Mouse (Mus musculus) MEL (cell line): ENCODE data around the gene Phkg1. TPM values are rescaled to one million over a fixed set of nuclear protein-coding genes. Genes with fewer than 3 reads are reported as not detected.
A peak's percentile ranks its signal among the peaks of the same experiment; 100 is the strongest.

Experiments used
- DNase-seq: peaks from one replicate; pipeline ENCODE4 v3.0.0; 2011; ENCODE audit warnings: low read depth, low spot score
- H3K27ac ChIP-seq: 2 replicates; pipeline ENCODE4 v1.5.1; 2012; ENCODE audit warnings: low read depth, mild to moderate bottlenecking, control low read depth, low read length, moderate library complexity; ENCODE audit not compliant: control insufficient read depth
- H3K27me3 ChIP-seq, 2 experiments: fragments of 150-350 bp in 1 of 2; sonication (generic) in 1 of 2; 2 replicates each; pipeline ENCODE4 v1.6.1; 2012; ENCODE audit warnings: low read length in 2 of 2, mild to moderate bottlenecking in 2 of 2, improper control_type of control experiment in 1 of 2, moderate library complexity in 1 of 2; ENCODE audit not compliant: insufficient read depth in 2 of 2, control insufficient read depth in 1 of 2
- H3K36me3 ChIP-seq, 2 experiments: 2 replicates each; pipeline ENCODE4 v1.6.1; 2012 to 2014; ENCODE audit warnings: low read length in 2 of 2, improper control_type of control experiment in 1 of 2, inconsistent platforms in 1 of 2, mild to moderate bottlenecking in 1 of 2; ENCODE audit not compliant: insufficient read depth in 2 of 2, control insufficient read depth in 1 of 2
- H3K4me1 ChIP-seq, 2 experiments: fragments of 150-350 bp in 1 of 2; sonication (generic) in 1 of 2; 2 replicates each; pipeline ENCODE4 v1.6.1; 2012; ENCODE audit warnings: low read length in 2 of 2, improper control_type of control experiment in 1 of 2, mild to moderate bottlenecking in 1 of 2; ENCODE audit not compliant: insufficient read depth in 2 of 2, control insufficient read depth in 1 of 2
- H3K4me3 ChIP-seq, 2 experiments: fragments of 150-350 bp in 1 of 2; sonication (generic) in 1 of 2; 2 replicates each; pipeline ENCODE4 v1.5.1; 2012; ENCODE audit warnings: low read depth in 2 of 2, low read length in 2 of 2, mild to moderate bottlenecking in 2 of 2, moderate library complexity in 2 of 2, control low read depth in 1 of 2, improper control_type of control experiment in 1 of 2; ENCODE audit not compliant: control insufficient read depth in 1 of 2, insufficient read depth in 1 of 2
- H3K79me2 ChIP-seq: 2 replicates; pipeline ENCODE4 v1.6.1; 2012; ENCODE audit warnings: mild to moderate bottlenecking, low read length, moderate library complexity; ENCODE audit not compliant: control insufficient read depth, poor library complexity, insufficient read depth
- H3K9ac ChIP-seq: 2 replicates; pipeline ENCODE4 v1.6.1; 2012; ENCODE audit warnings: low read depth, mild to moderate bottlenecking, control low read depth, low read length, moderate library complexity; ENCODE audit not compliant: control insufficient read depth, poor library complexity, severe bottlenecking
- H3K9me3 ChIP-seq: fragments of 150-350 bp; sonication (generic); replicated peaks from 2 replicates; pipeline ENCODE4 v1.6.1; 2012; ENCODE audit warnings: mild to moderate bottlenecking, low read length, improper control_type of control experiment, moderate library complexity; ENCODE audit not compliant: insufficient read depth
- ELF1 ChIP-seq: IDR thresholded peaks from 2 replicates; pipeline ENCODE4 v1.6.1; 2014; ENCODE audit warnings: low read depth, mild to moderate bottlenecking, inconsistent platforms, low read length, improper control_type of control experiment, moderate library complexity
- EP300 ChIP-seq, 2 experiments: IDR thresholded peaks; 2 replicates each; pipeline ENCODE4 v1.6.1; 2011; ENCODE audit warnings: improper control_type of control experiment in 2 of 2, low read length in 2 of 2, low read depth in 1 of 2, mild to moderate bottlenecking in 1 of 2
- GABPA ChIP-seq: IDR thresholded peaks from 2 replicates; pipeline ENCODE4 v1.6.1; 2012; ENCODE audit warnings: low read depth, mild to moderate bottlenecking, inconsistent platforms, low read length, improper control_type of control experiment, moderate library complexity
- GATA1 ChIP-seq: IDR thresholded peaks from 2 replicates; pipeline ENCODE4 v1.6.1; 2011; ENCODE audit warnings: low read depth, low read length, improper control_type of control experiment
- JUND ChIP-seq: IDR thresholded peaks from 2 replicates; pipeline ENCODE4 v1.6.1; 2011; ENCODE audit warnings: low read depth, mild to moderate bottlenecking, improper control_type of control experiment, low read length
- MAFK ChIP-seq: IDR thresholded peaks from 2 replicates; pipeline ENCODE4 v1.6.1; 2011; ENCODE audit warnings: low read depth, mild to moderate bottlenecking, low read length, improper control_type of control experiment, borderline replicate concordance
- MAX ChIP-seq: IDR thresholded peaks from 2 replicates; pipeline ENCODE4 v1.6.1; 2011; ENCODE audit warnings: low read length, improper control_type of control experiment
- MEF2A ChIP-seq: IDR thresholded peaks from 2 replicates; pipeline ENCODE4 v1.6.1; 2014; ENCODE audit warnings: low read depth, mild to moderate bottlenecking, inconsistent platforms, low read length, improper control_type of control experiment; ENCODE audit not compliant: poor library complexity, insufficient replicate concordance, severe bottlenecking; ENCODE audit errors: extremely low read depth
- MXI1 ChIP-seq: IDR thresholded peaks from 2 replicates; pipeline ENCODE4 v1.6.1; 2011; ENCODE audit warnings: mild to moderate bottlenecking, low read depth, low read length, improper control_type of control experiment
- MYB ChIP-seq: IDR thresholded peaks from 2 replicates; pipeline ENCODE4 v1.6.1; 2011; ENCODE audit warnings: mild to moderate bottlenecking, low read depth, low read length, improper control_type of control experiment
- NELFE ChIP-seq: IDR thresholded peaks from 2 replicates; pipeline ENCODE4 v1.6.1; 2011; ENCODE audit warnings: low read depth, low read length, improper control_type of control experiment
- NRF1 ChIP-seq: IDR thresholded peaks from 2 replicates; pipeline ENCODE4 v1.6.1; 2014; ENCODE audit warnings: low read depth, mild to moderate bottlenecking, inconsistent platforms, low read length, improper control_type of control experiment, moderate library complexity; ENCODE audit not compliant: poor library complexity, insufficient read depth, severe bottlenecking
- POLR2A ChIP-seq, 2 experiments: IDR thresholded peaks; 2 replicates each; pipeline ENCODE4 v1.6.1; 2011 to 2012; ENCODE audit warnings: low read length in 2 of 2, mild to moderate bottlenecking in 2 of 2, control low read depth in 1 of 2, improper control_type of control experiment in 1 of 2, low read depth in 1 of 2, moderate library complexity in 1 of 2; ENCODE audit not compliant: control insufficient read depth in 1 of 2, insufficient read depth in 1 of 2, poor library complexity in 1 of 2
- POLR2AphosphoS2 ChIP-seq: IDR thresholded peaks from 2 replicates; pipeline ENCODE4 v1.6.1; 2011; ENCODE audit warnings: low read length, improper control_type of control experiment
- POLR2AphosphoS5 ChIP-seq: IDR thresholded peaks from 2 replicates; pipeline ENCODE4 v1.6.1; 2012; ENCODE audit warnings: low read depth, borderline replicate concordance, mild to moderate bottlenecking, inconsistent platforms, low read length, moderate library complexity, mixed read lengths
- RAD21 ChIP-seq: IDR thresholded peaks from 2 replicates; pipeline ENCODE4 v1.6.1; 2011; ENCODE audit warnings: mild to moderate bottlenecking, low read depth, low read length, improper control_type of control experiment
- SIN3A ChIP-seq: IDR thresholded peaks from 2 replicates; pipeline ENCODE4 v1.6.1; 2012; ENCODE audit warnings: low read length, improper control_type of control experiment, inconsistent platforms
- SMC3 ChIP-seq: IDR thresholded peaks from 2 replicates; pipeline ENCODE4 v1.6.1; 2011; ENCODE audit warnings: low read depth, low read length, improper control_type of control experiment
- TAL1 ChIP-seq: IDR thresholded peaks from 2 replicates; pipeline ENCODE4 v1.6.1; 2012; ENCODE audit warnings: mild to moderate bottlenecking, inconsistent platforms, low read length, moderate library complexity, mixed read lengths
- TBP ChIP-seq: IDR thresholded peaks from 2 replicates; pipeline ENCODE4 v1.8.0; 2011; ENCODE audit warnings: low read depth, low read length, improper control_type of control experiment
- USF1 ChIP-seq: IDR thresholded peaks from 2 replicates; pipeline ENCODE4 v1.6.1; 2014; ENCODE audit warnings: low read depth, mild to moderate bottlenecking, inconsistent platforms, low read length, improper control_type of control experiment, moderate library complexity
- ZC3H11A ChIP-seq: IDR thresholded peaks from 2 replicates; pipeline ENCODE4 v1.6.1; 2012; ENCODE audit warnings: low read depth, mild to moderate bottlenecking, inconsistent platforms, low read length, improper control_type of control experiment
- ZKSCAN1 ChIP-seq: IDR thresholded peaks from 2 replicates; pipeline ENCODE4 v1.6.1; 2012; ENCODE audit warnings: low read depth, mild to moderate bottlenecking, inconsistent platforms, low read length, improper control_type of control experiment, moderate library complexity
- ZMIZ1 ChIP-seq: IDR thresholded peaks from 2 replicates; pipeline ENCODE4 v1.6.1; 2012; ENCODE audit warnings: low read depth, mild to moderate bottlenecking, inconsistent platforms, low read length, improper control_type of control experiment, moderate library complexity
- ZNF384 ChIP-seq: IDR thresholded peaks from 2 replicates; pipeline ENCODE4 v1.6.1; 2012; ENCODE audit warnings: low read depth, mild to moderate bottlenecking, inconsistent platforms, low read length, improper control_type of control experiment
- polyA plus RNA-seq, 2 experiments: library from polyadenylated mRNA; stranded (reverse) in 1 of 2; unstranded in 1 of 2; fragments of >175 nt in 1 of 2; fragments of >200 nt in 1 of 2; gene quantifications; 2 replicates each; pipeline versions ENCODE4 v1.2.1 to v1.2.4; 2012; ENCODE audit warnings: low replicate concordance in 2 of 2, low read depth in 1 of 2; ENCODE audit not compliant: insufficient read length in 2 of 2, insufficient read depth in 1 of 2, missing spikeins in 1 of 2
- total RNA-seq: library from RNA; depleted of rRNA; stranded (reverse); fragments of 300-350 nt; gene quantifications from 2 replicates; pipeline ENCODE4 v1.2.3, GENCODE M21; 2012

Gene Phkg1
- total and polyA plus RNA-seq, 3 experiments = 0.62 to 0.72 TPM; not detected in 1

DNA sequence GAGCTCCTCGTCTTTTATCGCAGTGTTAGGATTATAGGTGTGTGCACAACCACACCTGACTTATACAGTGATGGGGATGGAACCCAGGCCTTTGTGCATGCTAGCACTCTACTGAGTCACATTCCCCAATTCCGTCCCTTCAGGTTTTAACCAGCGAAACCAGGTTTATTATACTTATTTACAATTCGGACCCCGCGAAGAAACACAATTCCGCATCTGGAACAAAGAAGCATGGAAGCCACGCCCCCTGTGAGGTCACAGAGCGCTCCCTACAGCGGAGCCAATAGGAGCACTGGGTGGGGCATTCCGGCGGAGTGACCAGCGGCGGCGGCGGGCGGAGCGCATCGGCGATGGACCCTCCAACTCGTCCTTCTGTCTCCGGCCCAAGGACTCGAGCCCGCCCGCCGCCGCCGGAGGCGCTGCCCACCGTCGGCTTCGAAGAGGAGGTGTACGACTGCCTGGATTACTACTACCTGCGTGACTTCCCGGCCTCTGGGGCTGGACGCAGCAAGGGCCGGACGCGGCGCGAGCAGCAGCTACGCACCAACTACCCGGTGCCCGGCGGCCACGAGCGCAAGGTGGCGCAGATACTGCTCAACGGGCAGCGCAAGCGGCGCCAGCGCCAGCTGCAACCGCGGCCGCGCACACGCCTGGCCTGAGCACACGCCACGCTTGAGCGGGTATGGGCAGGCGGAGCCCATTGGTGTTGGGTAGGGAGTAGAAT lies 10.1 kb upstream of the Phkg1 start, which contains the start of gene Nupr1l (continued):
- TF ChIP-seq MAFK (no peak), EP300 (IDR thresholded peaks at IDR 0.05; ENCODE audit: low read depth in 1 of 2, low read length in 2 of 2) (no peak), ZMIZ1 (no peak), MAX (0 out of 2 replicates have a peak, but pooled peaks have one; percentile 16)

GRCm38 (mm10) chr5:129907775-129908174 lies 9.4 kb upstream of the Phkg1 start:
- Histone ChIP-seq H3K4me3 (peak overlapping the region; percentile 78 to 89), H3K79me2 (peaks cover 3% of the 10 kb centered on the region; the same call in 1 of the 2 replicates), H3K27me3 (no peaks in the 10 kb centered on the region), H3K36me3 (peaks cover 0 to 12% of the 10 kb centered on the region in 2 experiments; a peak in 2 of 4 replicates), H3K9ac (peak overlapping the region; percentile 49), H3K4me1 (peaks cover 0 to 9% of the 10 kb centered on the region in 2 experiments; a peak in 3 of 4 replicates), H3K9me3 (no peaks in the 10 kb centered on the region), H3K27ac (no peak overlapping the region)
- no peak for DNase-seq
- TF ChIP-seq ZNF384 = peak; percentile 76
- no peak for TF ChIP-seq RAD21
- no peak for TF ChIP-seq POLR2AphosphoS5

GRCm38 (mm10) chr5:129895198-129896088 lies 2.9 kb downstream of the Phkg1 start, which contains the start of gene Zbed5:
Zbed5 (plus strand) TSS chr5:129895723.
- Histone ChIP-seq H3K4me1 (peaks cover 0 to 5% of the 10 kb centered on the region in 2 experiments; a peak in 1 of 4 replicates), H3K79me2 (no peaks in the 10 kb centered on the region), H3K27me3 (peaks cover 0 to 5% of the 10 kb centered on the region in 2 experiments; a peak in 2 of 4 replicates), H3K4me3 (peak within 1 kb of the TSS; percentile 66 to 90), H3K36me3 (peaks cover 0 to 9% of the 10 kb centered on the region in 2 experiments; a peak in 2 of 4 replicates), H3K9me3 (no peaks in the 10 kb centered on the region), H3K9ac (peak within 1 kb of the TSS; percentile 56), H3K27ac (no peak within 1 kb of the TSS)
- peak; percentile 98 for DNase-seq
- TF ChIP-seq NRF1 = 0 out of 2 replicates have a peak, but pooled peaks have one; percentile 18
- no peak for TF ChIP-seq ZC3H11A
- TF ChIP-seq MEF2A = no peak
- TF ChIP-seq SMC3 = no peak
- TF ChIP-seq USF1 = no peak
- TF ChIP-seq GATA1 = no peak
- TF ChIP-seq ZNF384 = no peak
- 0 out of 2 replicates have a peak, but pooled peaks have one; percentile 21 for TF ChIP-seq NELFE
- no peak for TF ChIP-seq MAFK
- TF ChIP-seq ELF1 = peak; percentile 64
- no peak for TF ChIP-seq GABPA
- no peak for TF ChIP-seq POLR2AphosphoS2
- no peak for TF ChIP-seq RAD21
- TF ChIP-seq TAL1 = no peak
- TF ChIP-seq POLR2A (IDR thresholded peaks at IDR 0.05; ENCODE audit: control insufficient read depth in 1 of 2, insufficient read depth in 1 of 2, low read depth in 1 of 2, low read length in 2 of 2, poor library complexity in 1 of 2) = peak in 1 of 2 experiments; percentile 37; a peak in 1 of 4 replicates
- no peak for TF ChIP-seq ZKSCAN1
- TF ChIP-seq MYB = no peak
- TF ChIP-seq TBP = no peak
- peak; percentile 100 for TF ChIP-seq SIN3A
- no peak for TF ChIP-seq JUND
- peak; percentile 99 for TF ChIP-seq MXI1
